Mouse (Mus musculus) lung, postnatal 0 days (tissue): ENCODE results near the gene Osm. TPM values are rescaled to one million over a fixed set of nuclear protein-coding genes. Genes with fewer than 3 reads are reported as not detected.
A peak's percentile ranks its signal among the peaks of the same experiment; 100 is the strongest.

Experiments
- ATAC-seq: fragments of 200-750 bp; cut with Nextera tagmentation; 2 replicates; pipeline ENCODE4 v1.8.0; 2017; ENCODE audit warnings: moderate library complexity
- DNase-seq: peaks from one replicate; pipeline ENCODE4 v3.0.0-alpha.2; 2016; ENCODE audit warnings: low spot score
- H3K27ac ChIP-seq: fragments of 300-500 bp; sonication (generic); 2 replicates; pipeline ENCODE4 v1.5.1; 2014; ENCODE audit warnings: antibody characterized with exemption, mild to moderate bottlenecking, low read length, mixed read lengths
- H3K27me3 ChIP-seq: fragments of 300-500 bp; sonication (generic); replicated peaks from 2 replicates; pipeline ENCODE4 v1.6.1; 2014; ENCODE audit warnings: low read length, mixed read lengths; ENCODE audit not compliant: insufficient read depth
- H3K36me3 ChIP-seq: fragments of 300-500 bp; sonication (generic); 2 replicates; pipeline ENCODE4 v1.6.1; 2014; ENCODE audit warnings: low read length, mixed read lengths; ENCODE audit not compliant: insufficient read depth
- H3K4me1 ChIP-seq: fragments of 300-500 bp; sonication (generic); 2 replicates; pipeline ENCODE4 v1.6.1; 2014; ENCODE audit warnings: antibody characterized with exemption, low read depth, low read length, mixed read lengths; ENCODE audit not compliant: insufficient read depth
- H3K4me2 ChIP-seq: fragments of 300-500 bp; sonication (generic); replicated peaks from 2 replicates; pipeline ENCODE4 v1.6.1; 2014; ENCODE audit warnings: low read depth, mild to moderate bottlenecking, low read length, moderate library complexity, mixed read lengths
- H3K4me3 ChIP-seq: fragments of 300-500 bp; sonication (generic); 2 replicates; pipeline ENCODE4 v1.5.1; 2014; ENCODE audit warnings: low read depth, low read length
- H3K9ac ChIP-seq: fragments of 300-500 bp; sonication (generic); replicated peaks from 2 replicates; pipeline ENCODE4 v1.6.1; 2014; ENCODE audit warnings: low read depth, mild to moderate bottlenecking
- H3K9me3 ChIP-seq: fragments of 300-500 bp; sonication (generic); 2 replicates; pipeline ENCODE4 v1.6.1; 2016; ENCODE audit warnings: low read length, mixed read lengths
- CTCF ChIP-seq: IDR thresholded peaks from 2 replicates; pipeline ENCODE4 v1.5.1; 2016; ENCODE audit warnings: antibody characterized with exemption, mild to moderate bottlenecking
- EP300 ChIP-seq: IDR thresholded peaks from 2 replicates; pipeline ENCODE4 v1.6.1; 2016; ENCODE audit warnings: antibody characterized with exemption, mild to moderate bottlenecking, control low read depth
- WGBS: fragments of 180-500 bp; shearing (Covaris S2); extraction: QIAGEN DNeasy Blood & Tissue Kit; methylation state at CpG from one replicate; pipeline ENCODE4 v1.1.7; 2014; 5-methylcytosine and 5-hydroxymethylcytosine counted together
- polyA plus RNA-seq: library from polyadenylated mRNA; unstranded; fragments of >200 nt; fragmentation: Nextera tagmentation; extraction: Ambion mirVana; gene quantifications from 2 replicates; pipeline ENCODE4 v1.2.1, GENCODE M21; 2015

The Osm gene
- polyA plus RNA-seq, 1 experiment from 2014 or later, result 0.69 TPM

DNA sequence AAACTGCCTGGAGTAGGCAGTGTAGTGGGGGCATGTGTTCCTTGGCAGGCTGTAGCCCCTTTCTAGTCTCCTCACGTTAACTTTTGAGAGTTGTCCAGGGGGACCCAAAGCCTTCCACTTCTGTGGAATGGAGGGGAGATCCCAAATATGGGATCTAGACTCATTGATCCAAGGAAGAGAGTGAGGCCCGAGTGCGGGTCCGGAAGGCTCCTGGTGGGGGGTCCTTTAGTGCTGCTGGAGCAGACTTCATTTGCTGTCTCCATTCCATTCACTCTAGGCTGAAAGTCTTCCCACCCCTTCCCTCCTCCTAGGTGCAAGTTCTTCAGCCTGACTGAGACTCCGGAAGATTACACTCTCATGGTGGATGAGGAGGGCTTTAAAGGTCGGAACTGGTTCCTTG lies 17.6 kb upstream of the Osm start:
- Histone ChIP-seq H3K4me1 (peaks cover 16% of the 10 kb centered on the region; the same call in 1 of the 2 replicates), H3K27ac (peak overlapping the region; percentile 62), H3K27me3 (no peaks in the 10 kb centered on the region), H3K36me3 (peaks cover 20% of the 10 kb centered on the region; the same call in 1 of the 2 replicates), H3K9ac (peak overlapping the region; percentile 34; the same call in 1 of the 2 replicates), H3K4me2 (peak overlapping the region; percentile 98), H3K9me3 (no peaks in the 10 kb centered on the region), H3K4me3 (peak overlapping the region; percentile 53)
- DNase-seq (no peak), ATAC-seq (no peak)
- TF ChIP-seq CTCF, result no peak
- no peak for TF ChIP-seq EP300
- WGBS, result 15% methylated on average over 6 of the region's 6 CpGs

DNA sequence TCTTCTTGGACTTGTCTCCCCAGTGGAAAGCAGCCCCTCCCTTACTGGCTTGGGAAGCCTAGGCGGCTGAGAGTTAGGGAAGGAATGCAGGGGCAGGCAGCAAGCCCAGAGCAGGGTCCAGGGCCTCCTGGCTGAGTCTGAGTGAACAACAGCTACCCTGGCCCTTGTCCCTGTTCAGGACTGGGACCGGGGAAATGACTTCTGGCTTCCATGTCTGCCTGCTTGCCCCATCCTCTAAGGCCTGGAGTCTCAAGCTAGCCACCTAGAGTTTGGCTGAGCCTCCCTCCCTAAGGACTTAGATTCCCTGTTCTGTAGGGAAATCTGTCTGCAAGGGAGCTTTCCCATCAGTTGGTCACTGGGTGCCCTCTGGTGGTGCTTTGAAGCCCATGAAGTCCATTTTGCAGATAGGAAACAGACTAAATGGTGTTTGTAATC lies 16.9 kb upstream of the Osm start:
- H3K9ac ChIP-seq, result no peak overlapping the region
- H3K4me2 ChIP-seq, result peak overlapping the region; percentile 98; the same call in 1 of the 2 replicates
- no peak overlapping the region for H3K4me3 ChIP-seq
- no peak overlapping the region for H3K27ac ChIP-seq
- 7% methylated on average over 2 of the region's 2 CpGs for WGBS
- peak; percentile 87 for DNase-seq
- H3K4me1 ChIP-seq, result peaks cover 16% of the 10 kb centered on the region; the same call in 1 of the 2 replicates
- H3K27me3 ChIP-seq, result no peaks in the 10 kb centered on the region
- ATAC-seq, result no peak; the same call in 1 of the 2 replicates
- TF ChIP-seq EP300, result no peak
- peak; percentile 91 for TF ChIP-seq CTCF
- H3K36me3 ChIP-seq, result peaks cover 14% of the 10 kb centered on the region; the same call in 1 of the 2 replicates
- no peaks in the 10 kb centered on the region for H3K9me3 ChIP-seq

DNA sequence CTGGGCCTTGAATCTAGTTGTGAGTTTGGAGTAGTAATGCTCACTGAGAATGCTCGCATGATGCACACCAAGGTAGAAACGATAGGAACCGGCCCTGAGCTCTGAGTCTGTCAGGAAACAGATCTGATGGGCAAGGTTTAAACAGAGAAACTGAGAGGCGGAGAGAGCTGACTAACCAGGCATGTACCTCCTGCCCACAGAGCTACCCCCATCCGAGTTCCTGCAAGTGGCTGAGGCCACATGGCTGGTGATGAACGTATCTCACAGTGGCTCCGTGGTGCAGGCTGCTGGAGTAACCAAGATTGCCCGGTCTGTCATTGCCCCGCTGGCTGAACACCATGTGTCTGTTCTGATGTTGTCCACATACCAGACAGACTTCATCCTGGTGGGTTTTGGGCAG lies 16.3 kb upstream of the Osm start:
- Histone ChIP-seq H3K4me3 (no peak overlapping the region), H3K36me3 (0 out of 2 replicates have a peak, but pooled peaks cover 8% of the 10 kb centered on the region), H3K27ac (no peak overlapping the region), H3K9me3 (no peaks in the 10 kb centered on the region), H3K4me2 (no peak overlapping the region), H3K27me3 (no peaks in the 10 kb centered on the region), H3K4me1 (peaks cover 16% of the 10 kb centered on the region; the same call in 1 of the 2 replicates), H3K9ac (no peak overlapping the region)
- WGBS, result 66% methylated on average over 9 of the region's 9 CpGs
- ATAC-seq (no peak), DNase-seq (no peak)
- no peak for TF ChIP-seq CTCF
- TF ChIP-seq EP300, result no peak

- 58% methylated on average over 28 of the region's 28 CpGs for WGBS
- H3K27me3 ChIP-seq, result no peaks in the 10 kb centered on the region
- H3K4me2 ChIP-seq, result no peak overlapping the region
- H3K4me3 ChIP-seq, result no peak overlapping the region
- no peak overlapping the region for H3K9ac ChIP-seq
- DNase-seq (peak; percentile 68), ATAC-seq (no peak)
- TF ChIP-seq CTCF (peak; percentile 90), EP300 (no peak)
- H3K9me3 ChIP-seq, result no peaks in the 10 kb centered on the region
- H3K36me3 ChIP-seq, result 0 out of 2 replicates have a peak, but pooled peaks cover 2% of the 10 kb centered on the region
- peaks cover 16% of the 10 kb centered on the region; the same call in 1 of the 2 replicates for H3K4me1 ChIP-seq
- H3K27ac ChIP-seq, result no peak overlapping the region
Observed at GRCm38 (mm10) chr11:4220443-4221400, 15.5 kb upstream of the Osm start.

DNA sequence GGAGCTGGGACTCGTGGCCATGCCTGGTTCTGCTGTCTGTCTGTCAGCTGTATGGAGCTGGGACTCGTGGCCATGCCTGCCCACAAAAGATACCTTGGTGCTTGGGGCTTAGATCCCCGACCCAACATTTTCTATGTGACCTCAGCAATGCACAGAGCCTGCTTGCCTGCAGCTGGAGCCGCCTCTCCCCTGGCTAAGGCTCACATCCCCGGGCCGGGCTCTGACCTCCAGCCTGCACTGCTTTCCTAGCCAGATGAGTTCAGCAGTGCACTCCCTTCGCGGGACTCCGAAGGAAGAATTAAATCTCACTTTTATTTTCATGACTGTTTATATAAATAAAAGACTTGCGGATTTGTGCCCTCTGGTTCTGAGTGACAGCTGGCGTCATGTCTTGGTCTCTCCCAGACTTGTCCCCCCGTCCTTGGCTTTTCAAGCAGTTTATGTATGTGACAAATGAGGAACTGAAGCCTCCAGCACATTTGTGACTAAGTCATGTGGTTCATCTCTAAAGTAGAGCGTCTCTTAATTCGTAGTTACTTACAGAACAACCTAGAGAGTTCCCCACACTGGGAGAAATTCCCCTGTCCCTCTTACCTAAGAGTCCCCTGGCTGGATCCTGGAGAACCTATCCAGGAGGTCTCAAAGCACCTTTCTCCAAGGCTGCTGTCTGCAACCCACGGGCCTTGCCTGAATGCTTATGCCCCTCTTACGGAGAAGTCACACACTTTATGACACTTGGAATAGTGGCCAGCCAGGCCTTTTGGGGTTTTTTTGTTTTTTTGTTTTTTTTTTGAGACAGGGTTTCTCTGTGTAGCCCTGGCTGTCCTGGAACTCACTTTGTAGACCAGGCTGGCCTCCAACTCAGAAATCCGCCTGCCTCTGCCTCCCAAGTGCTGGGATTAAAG lies 13.9 kb upstream of the Osm start:
- ATAC-seq, result no peak
- 67% methylated on average over 17 of the region's 17 CpGs for WGBS
- no peak for DNase-seq
- no peak overlapping the region for H3K9ac ChIP-seq
- H3K4me2 ChIP-seq, result no peak overlapping the region
- H3K4me3 ChIP-seq, result no peak overlapping the region
- TF ChIP-seq EP300, result no peak
- no peak for TF ChIP-seq CTCF
- H3K36me3 ChIP-seq, result no peaks in the 10 kb centered on the region
- H3K4me1 ChIP-seq, result peaks cover 16% of the 10 kb centered on the region; the same call in 1 of the 2 replicates
- H3K9me3 ChIP-seq, result no peaks in the 10 kb centered on the region
- no peak overlapping the region for H3K27ac ChIP-seq
- H3K27me3 ChIP-seq, result no peaks in the 10 kb centered on the region
